Mouse (Mus musculus) cerebellum, adult 2 months (tissue): ENCODE results near the gene Wdsub1.

Source experiments
- CTCF ChIP-seq: fragments of 200-500 bp; IDR thresholded peaks from 2 replicates; pipeline ENCODE4 v1.5.1; 2011; ENCODE audit warnings: low read depth, mild to moderate bottlenecking, control low read depth, low read length, moderate library complexity, borderline replicate concordance; ENCODE audit not compliant: insufficient read depth
- POLR2A ChIP-seq: fragments of 200-500 bp; IDR thresholded peaks from 2 replicates; pipeline ENCODE4 v1.6.1; 2011; ENCODE audit warnings: low read length, control low read depth, borderline replicate concordance; ENCODE audit not compliant: insufficient read depth

DNA sequence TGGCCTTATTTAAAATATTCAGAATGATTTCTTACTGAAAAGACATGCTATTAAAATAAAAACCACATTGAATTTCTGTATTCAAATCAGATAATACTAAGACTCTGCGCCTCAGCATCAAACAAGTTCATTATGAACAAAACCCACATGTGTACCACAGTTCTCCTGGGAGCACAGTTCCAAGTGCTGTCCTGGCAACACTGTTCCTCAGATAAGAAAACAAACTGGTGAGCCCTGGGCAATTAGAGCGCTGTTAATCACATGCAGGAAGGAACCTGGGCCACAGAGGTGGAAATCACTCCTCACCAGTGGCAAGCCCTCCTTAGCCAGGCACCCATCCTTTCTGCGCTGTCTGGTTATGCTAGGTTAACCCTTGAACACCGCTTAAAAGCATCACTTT lies 5.1 kb downstream of the Wdsub1 start:
- TF ChIP-seq CTCF: no peak
- TF ChIP-seq POLR2A: no peak
